Mouse (Mus musculus) cerebellum, postnatal 10 days (tissue): ENCODE measurements around the gene Bpifb3.
A peak's percentile ranks its signal among the peaks of the same experiment; 100 is the strongest.

ENCODE experiments used
- DNase-seq, 2 experiments: peaks; one replicate each; pipeline ENCODE4 v3.0.0; 2021; ENCODE audit warnings: mixed read lengths in 2 of 2

Gene Bpifb3

DNA sequence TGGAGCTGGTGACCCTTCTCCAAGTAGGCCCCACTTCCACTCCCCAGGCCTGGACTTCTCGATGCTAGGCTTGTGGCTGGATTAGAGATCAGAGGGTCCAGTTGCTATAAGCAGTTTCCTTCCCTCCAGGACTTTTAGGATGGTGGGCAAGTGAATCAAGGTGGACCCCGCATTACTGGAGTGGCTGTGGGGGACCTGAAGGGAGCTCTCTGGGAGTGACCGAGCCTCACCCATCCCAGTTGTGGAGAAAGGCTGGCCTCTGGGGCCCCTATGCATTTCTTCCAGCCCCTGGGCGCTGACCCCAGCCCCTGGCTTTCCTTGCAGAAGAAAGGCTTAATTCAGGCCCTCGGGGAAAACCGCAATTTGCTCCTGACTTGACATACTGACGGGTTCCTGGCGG lies at the start of gene Bpifb3:
Bpifb3 (plus strand) TSS at position 301 of the 400 bp plus-strand sequence.
- DNase-seq, result no peak

DNA sequence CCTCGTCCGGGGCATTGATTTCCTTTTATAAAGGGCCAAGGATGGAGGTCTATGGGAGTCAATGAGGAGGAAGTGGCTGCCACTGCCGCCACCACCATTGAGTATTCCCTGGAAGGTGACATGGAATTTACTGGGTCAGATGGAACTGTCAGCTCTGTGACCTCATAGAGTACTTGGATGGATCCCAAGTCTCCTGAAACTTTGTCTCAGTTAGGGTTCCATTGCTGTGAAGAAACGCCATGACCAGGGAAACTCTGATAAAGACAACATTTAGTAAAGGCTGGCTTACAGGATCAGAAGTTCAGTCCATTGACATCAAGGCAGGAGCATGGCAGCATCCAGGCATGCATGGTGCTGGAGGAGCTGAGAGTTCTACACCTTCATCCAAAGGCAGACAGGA lies 47.0 kb upstream of the Bpifb3 start, which contains the start of gene Sun5:
Sun5 (minus strand) TSS at position 101 of the 400 bp plus-strand sequence.
- DNase-seq, result no peak

DNA sequence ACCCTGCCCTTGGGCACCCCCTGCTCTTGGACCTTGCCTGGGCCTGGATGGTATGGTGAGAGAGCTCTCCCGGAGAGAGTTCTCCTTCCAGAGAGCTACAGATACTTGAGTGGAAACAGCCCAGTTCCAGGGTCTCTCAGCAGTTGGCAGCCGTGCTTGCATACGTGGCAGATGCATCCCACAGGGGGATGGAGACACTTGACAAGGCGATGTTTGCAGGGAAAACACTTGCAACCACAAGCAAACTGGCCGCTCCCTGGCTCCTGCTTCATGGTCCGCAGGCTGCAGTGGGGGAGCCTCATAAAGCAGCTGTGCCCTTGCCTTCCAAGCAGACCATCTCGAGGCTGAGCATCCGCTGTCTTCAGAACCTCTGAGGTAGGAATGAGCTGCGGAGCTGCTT lies 43.3 kb upstream of the Bpifb3 start, which contains the start of gene Bpifb2:
Bpifb2 (plus strand) TSS at position 301 of the 400 bp plus-strand sequence.
- no peak for DNase-seq

DNA sequence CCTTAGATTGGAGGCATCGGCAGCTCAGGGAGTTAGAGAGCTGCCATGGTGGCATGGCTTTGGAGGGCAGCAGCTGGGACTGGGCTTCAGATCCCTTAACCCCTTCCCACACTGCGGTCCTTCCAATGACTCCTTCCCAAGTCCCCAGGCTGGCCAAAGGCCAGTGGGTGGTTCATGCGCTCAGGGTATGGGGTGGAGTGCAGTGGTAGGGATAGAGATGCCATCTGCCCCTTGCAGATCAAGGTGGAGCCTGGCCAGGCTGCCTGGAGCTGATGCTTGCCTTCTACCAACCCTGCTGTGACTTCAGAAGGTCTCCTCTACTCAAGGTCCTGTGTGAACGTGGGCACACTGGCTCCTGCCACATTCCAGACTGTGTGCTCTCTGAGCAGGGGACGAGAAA lies 18.9 kb upstream of the Bpifb3 start:
- peak; percentile 67 to 81 for DNase-seq

DNA sequence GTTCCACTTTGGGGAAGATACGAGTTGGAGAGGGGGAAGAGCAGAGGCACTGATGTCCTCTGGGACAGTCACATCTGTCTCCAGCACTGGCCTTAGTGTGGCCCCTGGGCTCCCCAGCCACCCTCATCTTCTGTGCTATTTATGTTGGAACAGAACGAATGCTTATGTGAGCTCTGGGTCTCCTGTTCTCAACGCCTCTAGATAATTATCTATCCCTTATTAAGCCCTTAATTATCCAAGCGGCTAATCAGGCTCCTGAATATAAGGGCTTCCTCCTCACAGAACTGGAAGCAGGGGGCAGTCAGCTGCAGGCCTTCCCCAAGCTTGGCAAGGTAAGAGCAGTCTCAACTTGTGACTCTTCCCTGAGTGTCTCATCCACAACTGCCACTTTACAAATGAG lies 17.9 kb upstream of the Bpifb3 start, which contains the start of gene Bpifb6:
Bpifb6 (plus strand) TSS at position 301 of the 400 bp plus-strand sequence.
- no peak for DNase-seq

DNA sequence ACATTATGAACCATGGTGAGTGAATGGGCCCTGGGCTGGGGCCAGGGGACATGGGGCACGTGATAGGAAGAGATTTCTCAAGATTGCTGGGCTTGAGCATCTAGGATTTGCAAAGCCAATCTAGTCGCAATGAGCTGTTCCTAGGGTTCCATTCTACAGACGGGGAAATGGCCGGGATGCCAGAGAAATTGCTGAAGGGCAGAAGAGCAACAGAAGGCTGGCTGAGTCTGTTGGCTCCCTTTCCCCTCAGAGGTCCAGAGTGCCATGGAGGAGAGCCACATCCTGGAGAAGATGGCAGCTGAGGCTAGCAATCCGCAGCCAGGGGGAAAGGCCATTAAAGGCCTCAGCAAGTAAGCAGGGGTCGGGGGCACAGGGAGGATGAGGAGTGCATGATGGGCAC lies 15.3 kb upstream of the Bpifb3 start:
- DNase-seq, result peak; percentile 82 to 89

DNA sequence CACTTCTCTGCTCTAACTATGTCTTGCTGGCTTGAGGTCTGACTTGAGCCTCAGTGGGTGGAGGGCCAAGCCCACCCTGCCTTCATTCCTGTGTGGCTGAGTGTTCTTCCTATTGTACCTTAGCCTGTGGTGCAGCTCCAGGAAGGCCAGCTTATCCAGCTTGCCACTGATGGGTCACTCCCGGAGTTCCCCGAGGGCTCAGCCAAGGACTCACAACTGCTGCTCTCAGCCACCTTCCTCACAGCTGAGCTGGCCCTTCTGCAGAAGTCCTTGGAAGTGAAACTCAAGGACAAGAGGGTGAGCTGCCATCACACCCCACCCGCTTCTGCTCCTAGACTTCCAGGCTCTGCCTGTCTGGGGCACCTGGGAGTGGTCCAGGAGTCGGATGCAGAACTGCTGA lies 11.4 kb upstream of the Bpifb3 start:
- DNase-seq, result no peak

DNA sequence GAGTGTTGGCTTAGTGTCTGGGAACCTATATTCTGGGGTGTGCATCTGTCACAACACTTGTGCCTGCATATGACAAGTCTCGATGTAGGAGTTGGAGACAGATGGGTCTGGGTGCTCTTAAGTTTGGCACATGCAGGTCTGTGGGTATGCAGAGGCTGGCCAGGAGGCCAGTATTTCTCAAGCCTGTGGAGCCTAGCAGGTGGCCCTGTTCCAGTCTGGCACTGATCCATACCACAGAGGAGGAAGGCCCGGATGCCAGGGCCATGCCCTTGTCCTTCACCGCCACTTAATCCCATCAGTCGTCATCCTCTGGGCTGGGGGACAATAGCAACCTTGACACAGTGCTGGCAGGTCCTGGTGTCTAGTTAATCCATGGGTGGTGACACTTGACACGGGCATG lies 3.9 kb upstream of the Bpifb3 start:
- DNase-seq, result peak; percentile 42 to 51

DNA sequence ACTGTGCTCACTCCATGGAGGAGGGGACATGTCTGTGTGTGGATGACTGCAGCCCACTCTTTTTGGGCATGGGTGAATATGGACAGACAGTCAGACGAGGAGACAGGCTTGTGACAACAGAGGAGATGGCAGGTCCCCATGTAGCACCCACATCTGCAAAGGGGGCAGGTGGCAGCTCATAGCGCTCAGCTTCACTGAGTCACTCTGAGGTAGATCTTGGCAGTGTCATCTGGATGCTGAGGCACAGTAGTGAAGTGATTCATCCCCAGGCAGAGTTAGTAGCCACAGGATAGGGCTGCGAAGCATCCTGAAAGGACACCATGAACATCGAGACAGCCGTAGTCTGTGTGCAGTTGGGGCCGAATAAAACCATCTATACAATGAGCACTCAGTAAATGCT lies 3.2 kb downstream of the Bpifb3 start:
- DNase-seq, result no peak

DNA sequence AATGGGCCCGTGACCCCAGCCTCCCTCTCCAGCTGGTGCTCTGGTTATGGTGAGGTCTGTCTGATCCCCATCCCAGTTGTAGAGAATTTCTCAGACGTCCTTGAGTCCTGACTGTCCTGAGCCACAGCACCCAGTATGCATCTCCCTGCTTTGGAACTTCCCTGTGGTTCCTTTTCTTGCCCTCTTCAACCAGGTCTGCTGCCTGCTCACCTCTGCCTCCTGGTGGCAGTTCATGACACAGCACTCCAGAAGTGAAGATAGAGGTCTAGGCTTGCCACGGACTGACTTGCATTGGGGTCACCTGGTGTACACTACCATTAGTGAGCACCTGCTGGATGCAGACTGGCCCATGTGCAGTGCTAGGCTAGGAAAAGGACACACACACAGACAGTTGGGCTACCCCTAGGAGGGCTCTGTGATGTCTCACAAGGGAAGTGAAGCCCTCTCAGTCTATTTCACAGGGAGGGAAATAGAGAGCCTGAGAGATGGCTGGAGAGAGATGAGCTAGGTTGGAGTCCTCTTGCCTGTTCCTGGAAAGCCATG lies 11.9 kb downstream of the Bpifb3 start:
- peak; percentile 88 to 90 for DNase-seq

DNA sequence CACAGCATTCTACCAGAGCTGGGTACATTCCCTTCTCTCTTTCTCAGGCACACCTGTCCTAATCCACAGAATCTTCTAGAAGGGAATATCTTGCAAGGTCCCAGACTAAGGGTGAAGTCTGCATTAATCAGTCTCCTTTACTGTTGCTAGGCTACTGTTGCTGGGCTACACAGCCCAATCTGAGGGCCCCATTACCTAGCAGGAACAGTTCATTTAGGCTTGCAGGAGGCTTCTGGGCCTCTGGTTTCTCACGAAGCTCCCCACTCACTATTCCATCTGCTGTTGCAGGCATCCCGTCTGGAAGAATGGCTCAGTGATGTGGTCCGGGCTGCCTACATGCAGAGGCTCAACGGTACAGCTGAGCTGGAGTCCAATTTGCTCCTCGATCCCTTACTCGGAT lies 13.1 kb downstream of the Bpifb3 start:
- no peak for DNase-seq

DNA sequence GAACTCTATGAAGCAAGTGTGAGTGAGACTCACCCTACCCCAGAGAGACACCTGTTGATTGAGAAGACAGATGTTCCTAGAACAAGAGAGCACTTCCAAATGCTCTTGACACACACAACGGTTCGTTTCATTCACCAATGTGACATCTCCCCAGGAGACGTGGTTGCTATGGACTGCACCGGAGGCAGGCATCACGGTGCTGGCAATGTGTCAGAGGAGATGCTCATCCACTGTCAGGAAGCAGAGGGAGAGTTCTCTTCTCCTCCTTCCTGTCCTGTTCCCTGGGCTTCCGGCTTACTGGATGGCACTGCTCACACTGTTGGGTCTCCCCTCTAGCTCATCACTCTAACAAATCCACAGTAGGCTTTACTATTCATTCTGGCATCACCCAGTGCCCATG lies 15.3 kb downstream of the Bpifb3 start:
- peak; percentile 66 to 67 for DNase-seq

DNA sequence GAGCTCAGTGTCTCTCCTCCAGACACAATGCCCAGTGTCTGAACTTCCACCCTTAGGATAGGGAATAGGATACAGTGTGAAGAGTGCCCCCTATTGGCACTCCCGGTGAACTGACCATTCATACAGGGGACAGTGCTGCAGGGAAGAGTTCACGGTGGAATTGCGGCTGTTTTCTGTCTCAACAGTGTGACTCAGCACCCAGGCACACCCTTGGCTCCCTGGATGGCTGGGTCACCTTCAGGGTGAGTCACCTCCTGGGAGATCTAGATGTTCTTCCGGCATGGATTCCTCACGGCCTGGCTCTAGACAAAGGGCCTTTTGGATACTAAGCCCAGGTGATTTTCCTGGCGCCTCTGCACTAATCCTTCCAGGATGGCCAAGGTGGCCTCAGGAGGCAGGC lies 17.3 kb downstream of the Bpifb3 start:
- DNase-seq, result no peak

DNA sequence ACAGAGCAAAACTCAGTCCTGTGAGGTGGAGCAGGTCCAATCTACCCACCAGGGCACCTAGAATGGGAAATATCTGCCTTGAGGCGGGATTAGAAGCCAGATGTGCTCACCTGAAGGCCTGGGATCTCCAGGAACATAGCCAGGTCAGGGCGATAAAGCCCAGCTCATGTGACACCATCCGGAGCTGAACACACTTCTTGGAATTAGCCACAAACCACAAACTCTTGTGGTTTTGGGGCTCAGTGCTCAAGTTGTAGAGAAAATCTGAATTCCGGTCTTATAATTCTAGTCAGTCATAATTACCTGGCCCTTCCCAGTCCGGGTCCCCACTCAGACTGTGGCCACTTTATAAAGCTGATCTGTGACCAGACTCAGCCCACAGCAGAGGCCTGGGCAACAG lies 19.8 kb downstream of the Bpifb3 start, which contains the start of gene Bpifb4:
Bpifb4 (plus strand) TSS at position 370 of the 400 bp plus-strand sequence.
- DNase-seq, result no peak

DNA sequence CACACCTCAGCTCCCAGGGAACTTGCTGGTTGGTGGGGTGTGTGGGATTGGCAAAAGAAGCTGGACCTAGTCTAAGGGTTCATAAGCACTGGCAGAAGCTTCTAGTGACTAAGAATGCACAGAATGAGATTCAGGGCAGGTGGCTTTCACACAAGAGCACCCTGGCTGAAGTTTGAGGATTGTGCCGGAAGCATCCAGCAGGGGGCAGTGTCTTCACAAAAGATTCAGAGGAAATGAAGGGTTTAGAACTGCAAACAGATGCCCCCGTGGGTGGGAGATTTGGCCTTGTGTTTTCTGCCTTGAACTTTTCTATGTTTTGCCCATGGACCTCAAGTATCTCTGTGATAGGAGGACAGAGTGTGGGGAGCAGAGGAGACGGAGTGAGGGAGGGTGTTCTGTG lies 25.5 kb downstream of the Bpifb3 start:
- peak; percentile 83 to 88 for DNase-seq

DNA sequence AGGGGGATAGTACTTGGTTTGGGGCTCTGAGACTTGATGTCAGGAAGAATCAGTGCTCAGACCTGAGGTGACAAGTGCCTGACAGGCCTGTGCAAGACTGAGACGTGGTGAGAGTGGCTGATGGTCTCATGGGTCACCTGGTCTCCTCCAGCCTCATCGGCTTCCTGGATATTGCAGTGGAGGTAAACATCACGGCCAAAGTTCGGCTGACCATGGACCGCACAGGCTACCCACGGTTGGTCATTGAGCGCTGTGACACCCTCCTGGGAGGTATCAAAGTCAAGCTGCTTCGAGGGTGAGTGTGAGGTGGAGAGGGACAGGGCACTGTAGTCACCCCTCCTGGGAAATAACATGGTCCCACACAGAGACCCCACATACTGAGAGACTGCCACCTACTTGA lies 26.5 kb downstream of the Bpifb3 start:
- DNase-seq, result no peak

DNA sequence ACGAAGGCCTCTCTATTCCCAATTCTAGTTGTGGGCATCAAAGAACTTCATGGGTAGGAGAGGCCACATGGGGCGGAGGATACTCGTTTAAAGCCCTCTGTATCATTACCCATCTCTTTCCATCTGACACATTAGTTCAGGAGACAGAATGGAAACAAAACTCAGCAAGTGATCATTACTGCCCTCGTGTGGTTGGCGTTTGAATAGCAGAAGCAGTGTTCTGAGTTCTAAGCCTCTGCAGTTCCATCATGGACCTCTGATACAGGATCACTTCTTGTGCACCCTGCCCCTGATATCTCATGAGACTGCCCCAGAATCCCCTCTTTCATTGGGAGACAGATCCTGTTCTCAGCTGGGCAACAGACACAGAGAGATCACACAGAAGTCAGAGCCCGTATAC lies 34.9 kb downstream of the Bpifb3 start:
- peak; percentile 87 to 91 for DNase-seq

DNA sequence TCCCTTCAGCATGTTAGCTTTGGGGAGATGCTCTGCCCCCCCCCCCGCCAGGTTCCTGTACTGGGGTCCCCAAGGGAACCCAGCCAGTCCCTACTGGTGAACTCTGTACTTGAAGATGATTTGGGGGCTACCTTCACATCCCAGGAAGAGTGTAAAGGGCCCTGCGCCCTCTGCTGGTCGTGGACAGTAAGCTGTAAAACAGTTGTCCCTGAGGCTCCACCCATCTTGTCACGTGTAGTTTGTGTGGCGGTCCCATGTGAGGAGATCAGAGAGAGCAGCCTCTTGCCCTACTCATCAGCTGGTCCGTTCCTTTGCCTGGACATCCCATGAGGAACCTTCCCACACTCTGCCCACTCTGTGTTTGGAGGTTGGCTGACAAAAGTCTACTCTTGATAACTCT lies 35.8 kb downstream of the Bpifb3 start:
- DNase-seq, result peak; percentile 78 to 84

DNA sequence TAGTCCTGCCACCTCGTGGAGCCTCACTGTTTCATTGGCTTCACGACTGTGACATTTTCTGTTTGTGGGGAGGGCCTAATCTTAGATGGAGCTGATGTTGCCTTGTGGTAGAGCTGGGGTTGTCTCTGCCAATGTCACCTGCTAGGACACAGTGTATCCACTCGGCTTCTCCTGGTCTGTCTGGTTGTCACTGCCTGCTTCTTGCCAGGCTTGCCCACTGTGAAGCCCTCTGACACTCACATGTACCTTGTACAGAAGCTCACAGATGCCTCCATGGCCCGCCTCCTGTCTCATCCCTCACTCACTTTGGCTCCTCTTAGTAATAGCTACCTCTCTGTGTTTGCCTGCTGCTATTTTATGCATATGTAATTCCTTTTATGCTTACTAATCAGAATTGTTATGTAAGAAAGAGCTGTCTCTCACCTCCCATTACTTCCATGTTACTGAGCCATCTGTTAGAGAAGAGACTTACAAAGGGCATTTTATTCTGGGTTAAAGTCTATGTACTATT lies 44.8 kb downstream of the Bpifb3 start:
- peak; percentile 67 to 69 for DNase-seq

DNA sequence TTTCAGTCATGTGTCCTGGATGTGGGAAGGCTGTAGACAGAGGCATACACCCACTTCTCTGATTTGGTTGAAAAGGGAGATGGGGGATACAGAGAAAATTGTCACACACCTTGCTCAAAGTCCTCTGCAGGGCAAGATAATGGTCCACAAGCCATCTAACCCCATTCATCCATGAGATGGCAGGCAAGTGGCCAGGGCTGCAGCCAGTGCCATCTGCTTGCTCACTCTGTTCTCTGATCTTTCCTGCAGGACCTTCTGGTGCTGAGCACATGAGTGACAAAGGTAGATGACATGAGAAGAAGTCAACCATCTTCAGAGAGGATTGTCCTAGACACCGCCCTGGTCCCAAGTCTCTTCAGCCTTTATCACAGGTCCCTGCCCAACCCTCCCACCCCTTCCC lies 45.3 kb downstream of the Bpifb3 start:
- peak; percentile 96 for DNase-seq

DNA sequence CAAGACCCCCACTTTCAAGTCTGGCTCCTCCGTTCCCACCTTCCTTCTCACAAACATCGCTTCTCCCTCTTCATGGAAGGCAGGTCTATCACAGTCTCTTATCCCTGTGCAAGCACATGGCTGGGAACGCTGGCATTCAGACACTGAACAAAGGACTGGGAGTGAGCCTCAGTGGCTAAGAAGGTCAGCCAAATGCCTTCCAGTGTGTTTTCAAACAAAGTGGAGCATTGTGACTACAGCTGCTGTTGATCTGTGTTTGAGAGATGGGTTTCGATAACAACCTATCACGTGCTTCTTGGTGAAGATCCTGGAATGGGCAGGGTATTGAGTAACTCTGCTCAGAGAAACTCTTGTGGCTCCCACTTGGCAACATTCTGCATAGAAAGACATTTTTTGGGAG lies 52.2 kb downstream of the Bpifb3 start:
- no peak for DNase-seq

DNA sequence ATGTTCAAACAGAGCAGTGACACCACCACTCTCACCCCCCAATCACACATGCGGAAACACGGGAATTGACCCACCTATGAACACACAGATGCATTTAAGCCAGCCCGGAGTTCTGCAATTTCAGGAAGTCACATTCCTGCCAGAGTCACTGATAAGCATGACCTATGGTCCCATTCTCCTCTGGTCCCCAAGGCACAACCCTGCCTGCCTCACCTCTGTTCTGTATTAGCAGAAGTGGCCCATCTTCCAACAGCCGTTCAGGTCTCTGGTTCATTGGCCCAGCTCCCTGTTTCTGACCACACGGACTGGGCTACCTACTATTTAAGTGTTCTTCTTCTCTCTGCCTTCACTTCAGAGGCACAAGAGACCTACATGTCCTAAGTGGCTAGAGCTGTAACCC lies 56.6 kb downstream of the Bpifb3 start, which contains the start of gene Bpifa6:
Bpifa6 (plus strand) TSS at position 364 of the 400 bp plus-strand sequence.
- no peak for DNase-seq
